Mouse (Mus musculus): ENCODE results near the gene Dcun1d5.
"Not testable (repeated sequence)": the region's sequence is repeated elsewhere in the genome, so short reads cannot be mapped to it uniquely, and the experiment has no call there.

The Dcun1d5 gene

DNA sequence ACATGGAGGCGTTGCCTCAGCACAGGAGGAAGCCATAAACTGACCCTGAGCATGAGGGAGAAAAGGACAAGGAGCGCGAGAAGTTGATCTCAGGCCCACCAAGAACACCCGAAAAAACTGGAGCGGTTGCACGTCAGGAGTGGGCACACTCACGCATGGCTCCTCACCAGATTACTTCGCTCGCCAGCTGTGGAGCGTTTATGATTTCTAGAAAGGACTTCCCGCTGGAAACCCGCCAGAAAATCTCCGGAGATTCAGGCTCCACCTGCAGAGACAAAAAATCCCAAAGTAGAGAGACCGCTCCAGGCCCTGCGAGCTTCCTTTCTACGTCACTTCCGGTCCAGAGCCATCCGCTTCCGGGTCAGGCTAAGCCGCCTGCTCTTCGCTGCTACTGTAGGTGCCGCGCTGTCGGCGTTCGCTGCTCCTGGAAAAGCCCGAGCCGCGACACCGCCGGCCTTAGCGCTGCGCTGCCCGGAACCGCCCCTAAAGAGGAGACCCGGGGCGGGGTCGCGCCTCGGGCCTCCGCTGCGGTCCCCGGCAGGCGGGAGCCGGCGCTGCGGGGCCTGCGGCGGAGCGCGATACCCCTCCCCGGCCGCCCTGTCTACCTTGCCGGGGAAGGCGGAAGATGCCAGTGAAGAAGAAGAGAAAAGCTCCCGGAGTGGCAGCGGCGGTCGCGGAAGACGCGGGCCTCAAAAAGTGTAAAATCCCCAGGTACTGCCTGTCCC lies at the start of gene Dcun1d5, which contains the start of gene Dync2h1:
TSS of gene Dcun1d5 (plus strand) at position 349 of the 725 bp plus-strand sequence.
TSS of gene Dync2h1 (minus strand) at position 275 of the 725 bp plus-strand sequence.
- peak; percentile 88 for DNase-seq (ENCODE audit: low read depth, low spot score)

GRCm38 (mm10) chr9:7154391-7154790 lies 29.9 kb upstream of the Dcun1d5 start:
- DNase-seq (ENCODE audit: low read depth, low spot score) = no peak

DNA sequence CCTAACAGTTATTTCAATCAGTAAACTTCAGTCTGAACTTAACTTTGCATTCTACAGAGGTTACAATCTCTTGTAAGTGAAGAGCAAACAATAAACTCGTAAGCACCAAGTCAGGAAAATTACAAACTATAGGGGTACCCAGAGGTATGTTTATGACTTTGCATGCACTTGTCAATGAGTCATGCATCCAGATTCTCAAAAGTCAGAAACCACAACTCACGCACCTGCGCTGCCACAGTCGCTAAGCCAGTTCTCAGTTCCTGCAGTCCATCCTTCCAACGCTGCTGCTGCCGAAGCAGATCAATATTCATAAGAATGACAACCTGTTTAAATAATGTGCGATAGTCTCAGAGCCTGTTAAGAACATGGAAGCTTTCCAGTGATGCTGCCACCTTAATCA lies 25.7 kb upstream of the Dcun1d5 start:
- no peak for DNase-seq (ENCODE audit: low read depth, low spot score)

- DNase-seq (ENCODE audit: low read depth, low spot score) = no peak
These were observed 24.6 kb upstream of the Dcun1d5 start for GRCm38 (mm10) chr9:7159718-7160117.

- no peak for DNase-seq (ENCODE audit: low read depth, low spot score)
These were observed 23.6 kb upstream of the Dcun1d5 start for GRCm38 (mm10) chr9:7160688-7161087.

GRCm38 (mm10) chr9:7167339-7167998 lies 16.9 kb upstream of the Dcun1d5 start:
- no peak for DNase-seq (ENCODE audit: low read depth, low spot score)

- no peak for DNase-seq (ENCODE audit: low read depth, low spot score)
These were observed 10.6 kb upstream of the Dcun1d5 start for GRCm38 (mm10) chr9:7173756-7174155.

DNA sequence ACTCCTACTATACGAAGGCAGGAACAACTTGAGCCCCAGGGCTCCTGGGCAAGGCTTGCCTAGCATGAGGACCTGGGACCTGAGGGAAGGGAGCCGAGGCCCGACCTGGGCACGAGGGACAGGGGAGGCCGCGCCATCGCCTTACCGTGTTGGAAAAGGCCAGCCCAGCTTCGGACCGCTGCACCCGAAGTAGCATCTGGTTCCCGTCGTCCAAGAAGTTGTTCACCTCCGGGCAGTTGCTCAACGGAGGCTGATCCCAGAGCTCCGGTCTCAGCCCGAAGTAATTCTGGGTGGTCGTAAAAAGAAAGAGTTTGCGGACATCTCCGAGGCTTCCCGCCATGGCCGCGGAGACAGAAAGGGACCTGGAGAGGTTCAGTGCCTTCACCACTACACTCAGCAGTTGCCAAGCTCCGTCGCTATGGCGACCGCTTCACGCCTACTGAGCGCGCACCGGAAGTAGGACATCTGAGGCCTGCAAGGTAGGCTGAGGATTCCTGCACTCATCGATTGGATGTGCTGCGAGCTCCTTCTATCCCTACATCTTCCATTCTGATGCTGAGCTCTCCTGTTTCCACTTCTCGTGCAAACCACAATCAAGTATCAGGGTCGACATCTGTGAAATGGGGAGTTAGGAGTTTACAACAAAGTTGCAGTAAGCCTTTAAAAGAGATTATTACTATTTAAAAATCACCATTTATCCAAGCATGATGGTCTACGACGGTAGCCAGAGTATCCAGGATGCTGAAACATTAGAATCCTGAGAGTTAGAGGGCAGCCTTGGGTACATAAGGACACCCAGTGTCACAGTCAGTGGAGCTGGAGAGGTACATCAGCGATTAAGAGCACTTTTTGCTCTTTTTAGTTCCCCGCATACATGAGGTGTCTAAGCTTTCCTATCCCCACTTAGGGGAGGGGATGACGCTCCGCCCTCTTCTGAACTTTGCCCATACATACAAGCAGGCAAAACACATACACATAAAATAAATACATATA lies 7.4 kb upstream of the Dcun1d5 start:
- DNase-seq (ENCODE audit: low read depth, low spot score) = peak; percentile 78

- no peak for DNase-seq (ENCODE audit: low read depth, low spot score)
These were observed 574 bp downstream of the Dcun1d5 start for GRCm38 (mm10) chr9:7184897-7185291.

DNA sequence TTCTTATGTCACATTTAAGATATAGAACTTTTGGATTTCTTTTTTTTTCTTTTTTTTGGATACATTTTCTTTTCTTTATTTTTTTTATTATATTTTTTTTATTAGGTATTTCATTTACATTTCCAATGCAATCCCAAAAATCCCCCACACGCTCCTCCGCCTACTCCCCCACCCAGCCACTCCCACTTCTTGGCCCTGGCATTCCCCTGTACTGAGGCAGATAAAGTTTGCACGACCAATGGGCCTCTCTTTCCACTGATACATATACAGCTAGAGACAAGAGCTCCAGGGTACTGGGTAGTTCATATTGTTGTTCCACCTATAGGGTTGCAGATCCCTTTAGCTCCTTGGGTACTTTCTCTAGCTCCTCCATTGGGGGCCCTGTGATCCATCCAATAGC lies 6.4 kb downstream of the Dcun1d5 start:
- not testable (repeated sequence) for DNase-seq (ENCODE audit: low read depth, low spot score)

DNA sequence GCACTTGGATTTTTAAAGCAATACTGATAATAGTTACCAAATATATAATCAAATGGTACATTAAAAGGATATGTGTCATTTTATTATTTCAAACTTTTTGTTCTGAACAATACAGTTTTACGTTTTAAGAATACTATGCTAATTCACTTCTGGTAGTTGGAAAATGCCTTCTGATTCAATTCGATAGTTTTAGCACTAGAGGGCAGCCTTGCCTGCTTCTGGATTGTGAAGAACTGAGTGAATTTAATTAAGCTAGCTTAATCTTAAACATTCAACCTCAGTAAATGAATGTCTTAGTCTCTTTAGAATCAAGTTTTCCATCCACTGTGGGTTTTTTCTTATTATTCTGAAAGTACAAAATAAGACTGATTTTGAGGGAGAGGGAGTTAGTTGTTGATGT lies 31.9 kb downstream of the Dcun1d5 start:
- DNase-seq (ENCODE audit: low read depth, low spot score) = peak; percentile 4

DNA sequence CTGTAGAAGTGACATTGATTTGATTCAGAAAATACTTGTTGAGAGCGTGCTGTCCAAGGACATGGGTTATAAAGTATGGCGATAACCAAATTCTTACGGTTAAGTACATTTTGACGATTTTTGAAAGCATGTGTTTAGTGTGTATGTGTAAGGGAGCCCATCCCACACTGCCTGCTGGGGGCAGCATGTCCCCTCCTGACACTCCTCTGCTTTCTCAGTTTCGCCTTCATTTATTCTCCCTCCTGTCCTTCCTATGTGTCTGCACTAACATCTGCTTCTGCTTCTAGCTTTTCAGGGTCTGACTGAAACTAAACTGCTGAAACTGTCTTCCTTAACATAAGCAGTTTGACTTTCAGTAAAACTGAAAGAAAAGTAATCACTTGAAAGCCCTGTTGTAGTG lies 36.7 kb downstream of the Dcun1d5 start:
- no peak for DNase-seq (ENCODE audit: low read depth, low spot score)

DNA sequence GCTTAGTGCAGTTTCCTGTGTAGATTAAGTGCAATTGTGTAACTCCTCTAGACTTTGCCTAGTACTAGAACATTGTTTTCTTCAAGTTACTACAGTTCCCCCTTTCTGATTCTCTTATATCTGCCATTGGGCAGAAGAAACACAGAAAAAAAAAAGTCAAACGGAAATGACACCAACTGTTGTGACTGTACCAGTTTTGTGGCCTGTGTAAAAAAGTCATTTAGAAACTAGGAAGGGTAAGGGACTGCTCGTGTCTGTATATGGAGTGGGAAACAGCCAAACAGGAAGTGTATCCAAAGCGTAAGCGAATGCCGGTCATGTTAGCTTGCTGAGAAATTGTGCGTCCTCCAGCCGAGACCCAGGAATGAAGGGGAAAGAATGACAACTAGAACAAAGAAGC lies 37.1 kb downstream of the Dcun1d5 start:
- DNase-seq (ENCODE audit: low read depth, low spot score) = no peak

- DNase-seq (ENCODE audit: low read depth, low spot score) = no peak
These were observed 54.3 kb downstream of the Dcun1d5 start for GRCm38 (mm10) chr9:7238619-7239018.

DNA sequence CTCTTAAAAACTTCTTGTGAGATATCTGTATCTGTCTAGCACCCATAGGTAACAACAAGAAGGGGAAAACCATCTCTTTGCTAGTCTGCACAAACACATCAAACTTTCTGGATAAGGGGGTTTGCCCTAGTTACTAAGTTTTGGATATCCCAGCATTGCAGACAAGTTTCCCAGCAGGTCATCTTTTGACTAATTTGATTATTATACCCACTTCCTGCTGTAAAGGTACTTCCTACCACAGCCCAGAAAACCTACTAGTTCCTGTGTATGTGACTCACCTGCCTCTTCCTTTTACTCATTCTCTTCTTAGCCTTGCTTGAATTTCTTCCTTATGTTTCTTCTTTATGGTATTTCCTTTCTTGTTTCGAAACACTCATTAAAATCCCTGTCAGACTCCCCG lies 55.6 kb downstream of the Dcun1d5 start:
- DNase-seq (ENCODE audit: low read depth, low spot score) = no peak

DNA sequence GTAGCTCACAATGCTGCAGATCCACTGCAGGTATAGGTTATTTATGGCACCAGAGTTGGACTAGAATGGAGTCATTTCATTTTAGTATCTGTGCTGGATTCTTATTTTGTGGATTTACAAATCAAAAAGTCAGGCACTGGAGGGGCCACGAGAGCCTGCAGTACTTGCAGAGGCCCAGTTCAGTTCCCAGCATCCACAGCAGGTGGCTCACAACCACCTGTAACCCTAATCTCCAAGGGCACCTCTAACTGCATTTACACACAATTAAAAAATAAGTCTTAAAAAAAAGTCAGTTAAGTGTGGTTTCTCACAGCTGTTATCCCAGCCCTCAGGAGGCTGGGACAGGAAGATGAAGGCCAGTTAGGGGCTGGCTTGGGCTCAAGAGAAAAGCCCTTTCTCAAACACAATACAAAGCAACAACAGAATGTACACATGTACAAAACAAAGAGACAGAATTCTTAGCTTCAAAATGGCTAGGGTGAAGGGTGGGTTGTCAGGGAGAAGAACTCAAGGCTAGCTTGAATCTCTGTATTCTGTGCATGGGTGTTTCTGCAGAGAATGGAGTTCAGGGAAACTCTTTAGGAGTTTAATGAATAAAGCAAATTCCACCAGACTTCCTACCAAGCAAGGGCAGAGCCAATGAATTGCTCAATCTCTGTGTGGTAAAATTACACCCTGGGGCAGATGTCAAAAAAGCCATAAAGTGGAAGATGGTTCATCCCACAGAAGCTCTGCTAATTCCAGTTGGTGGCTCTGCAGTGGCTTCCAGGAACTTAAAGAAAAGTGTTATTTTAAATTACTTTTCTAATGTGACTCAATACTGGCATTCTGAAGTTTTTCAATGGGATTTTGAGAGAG lies 68.7 kb downstream of the Dcun1d5 start:
- no peak for DNase-seq (ENCODE audit: low read depth, low spot score)

All from retina, adult 2 months (tissue).